Mouse (Mus musculus): Measurements from ENCODE around the gene Mbip. TPM values are rescaled to one million over a fixed set of nuclear protein-coding genes. Genes with fewer than 3 reads are reported as not detected.

The Mbip gene
- polyA plus RNA-seq, 1 experiment from 2014 or later = 33.0 TPM

Other genes with a start within 250 kb of the Mbip start
- gene Nkx2-1, start 191.0 kb upstream of the Mbip start, polyA plus RNA-seq (2015; fragmentation: Nextera tagmentation; extraction: Ambion mirVana) = not detected in 2 replicates

All from stomach, embryonic 16.5 days (tissue).